Mouse (Mus musculus) spleen, adult 12 weeks (tissue): ENCODE measurements around the gene Mocs1.

ENCODE experiments used
- DNase-seq: peaks from one replicate; pipeline ENCODE4 v3.0.0; 2022; ENCODE audit warnings: low spot score

Gene Mocs1

GRCm38 (mm10) chr17:49428239-49428688 lies at the start of gene Mocs1:
Gene Mocs1, plus strand, starts transcription at chr17:49428362.
- peak; percentile 90 for DNase-seq

GRCm38 (mm10) chr17:49379645-49380044 lies 48.5 kb upstream of the Mocs1 start:
- no peak for DNase-seq

- no peak for DNase-seq
These were observed 43.8 kb upstream of the Mocs1 start for GRCm38 (mm10) chr17:49384217-49384943.

- no peak for DNase-seq
These were observed 40.4 kb upstream of the Mocs1 start for GRCm38 (mm10) chr17:49387741-49388140.

- no peak for DNase-seq
These were observed 35.4 kb upstream of the Mocs1 start for GRCm38 (mm10) chr17:49392751-49393150.

GRCm38 (mm10) chr17:49394836-49395235 lies 33.3 kb upstream of the Mocs1 start:
- DNase-seq: no peak

GRCm38 (mm10) chr17:49399605-49400004 lies 28.6 kb upstream of the Mocs1 start:
- no peak for DNase-seq

GRCm38 (mm10) chr17:49400130-49400529 lies 28.0 kb upstream of the Mocs1 start:
- peak; percentile 33 for DNase-seq

- no peak for DNase-seq
These were observed 25.0 kb upstream of the Mocs1 start for GRCm38 (mm10) chr17:49403151-49403550.

GRCm38 (mm10) chr17:49405927-49406326 lies 22.2 kb upstream of the Mocs1 start:
- no peak for DNase-seq

- DNase-seq: no peak
These were observed 15.2 kb upstream of the Mocs1 start for GRCm38 (mm10) chr17:49412974-49413373.

- no peak for DNase-seq
These were observed 14.6 kb upstream of the Mocs1 start for GRCm38 (mm10) chr17:49413554-49413953.

GRCm38 (mm10) chr17:49416228-49416627 lies 11.9 kb upstream of the Mocs1 start:
- DNase-seq: no peak

- no peak for DNase-seq
These were observed 8.3 kb upstream of the Mocs1 start for GRCm38 (mm10) chr17:49419813-49420212.

- no peak for DNase-seq
These were observed 5.7 kb upstream of the Mocs1 start for GRCm38 (mm10) chr17:49422286-49423066.

GRCm38 (mm10) chr17:49423067-49423325 lies 5.2 kb upstream of the Mocs1 start:
- DNase-seq: no peak

GRCm38 (mm10) chr17:49423872-49424271 lies 4.3 kb upstream of the Mocs1 start:
- no peak for DNase-seq

GRCm38 (mm10) chr17:49427631-49428238 lies 427 bp upstream of the Mocs1 start:
- DNase-seq: no peak

GRCm38 (mm10) chr17:49428751-49429415 lies 721 bp downstream of the Mocs1 start:
- peak; percentile 21 for DNase-seq

GRCm38 (mm10) chr17:49429471-49430129 lies 1.4 kb downstream of the Mocs1 start:
- no peak for DNase-seq

- no peak for DNase-seq
These were observed 2.0 kb downstream of the Mocs1 start for GRCm38 (mm10) chr17:49430136-49430535.

GRCm38 (mm10) chr17:49431176-49431575 lies 3.0 kb downstream of the Mocs1 start:
- DNase-seq: no peak
